Mouse (Mus musculus) myocyte (in vitro differentiated cells): ENCODE data around the gene Olfr1250. TPM values are rescaled to one million over a fixed set of nuclear protein-coding genes. Genes with fewer than 3 reads are reported as not detected.

Experiments
- polyA plus RNA-seq: library from polyadenylated mRNA; unstranded; fragments of >200 nt; fragmentation: generic; extraction: Trizol; gene quantifications from one replicate; pipeline ENCODE4 v1.2.1, GENCODE M21; 2012; ENCODE audit warnings: missing spikeins

Gene Olfr1250
- polyA plus RNA-seq, 1 experiment: 0.04 TPM

Other genes with a start within 250 kb of the Olfr1250 start
- not detected for gene Olfr1239, start 241.1 kb downstream of the Olfr1250 start, polyA plus RNA-seq
- gene Olfr1240, start 218.5 kb downstream of the Olfr1250 start, polyA plus RNA-seq: not detected
- not detected for gene Olfr1241, start 174.3 kb downstream of the Olfr1250 start, polyA plus RNA-seq
- not detected for gene Olfr1242, start 163.1 kb downstream of the Olfr1250 start, polyA plus RNA-seq
- gene Olfr1243, start 130.0 kb downstream of the Olfr1250 start, polyA plus RNA-seq: not detected
- gene Olfr1245, start 83.0 kb downstream of the Olfr1250 start, polyA plus RNA-seq: not detected
- gene Olfr1246, start 68.3 kb downstream of the Olfr1250 start, polyA plus RNA-seq: not detected
- gene Olfr1247, start 47.3 kb downstream of the Olfr1250 start, polyA plus RNA-seq: not detected
- not detected for gene Olfr1248, start 43.2 kb downstream of the Olfr1250 start, polyA plus RNA-seq
- not detected for gene Olfr1249, start 26.5 kb downstream of the Olfr1250 start, polyA plus RNA-seq
- 0.20 TPM for gene Olfr1251, start 10.5 kb upstream of the Olfr1250 start, polyA plus RNA-seq
- gene Olfr1252, start 63.5 kb upstream of the Olfr1250 start, polyA plus RNA-seq: not detected
- not detected for gene Olfr1253, start 95.6 kb upstream of the Olfr1250 start, polyA plus RNA-seq
- gene Olfr1254, start 132.2 kb upstream of the Olfr1250 start, polyA plus RNA-seq: not detected
- not detected for gene Olfr1255, start 150.6 kb upstream of the Olfr1250 start, polyA plus RNA-seq
- gene Olfr1256, start 180.1 kb upstream of the Olfr1250 start, polyA plus RNA-seq: not detected
- gene Olfr48, start 186.7 kb upstream of the Olfr1250 start, polyA plus RNA-seq: not detected
- gene Olfr1257, start 217.0 kb upstream of the Olfr1250 start, polyA plus RNA-seq: not detected